Mouse (Mus musculus) C2C12 (cell line): ENCODE results near the gene Hes5.

Experiments
- CTCF ChIP-seq: IDR thresholded peaks from one replicate; pipeline ENCODE4 v1.5.1; 2011; ENCODE audit not compliant: control insufficient read depth, insufficient read depth, insufficient read length
- FOSL1 ChIP-seq: IDR thresholded peaks from one replicate; pipeline ENCODE4 v1.8.0; 2011; ENCODE audit warnings: mild to moderate bottlenecking, low read length; ENCODE audit not compliant: poor library complexity, insufficient read depth, severe bottlenecking
- MAX ChIP-seq: IDR thresholded peaks from one replicate; pipeline ENCODE4 v1.6.1; 2011; ENCODE audit warnings: mild to moderate bottlenecking, control low read depth

DNA sequence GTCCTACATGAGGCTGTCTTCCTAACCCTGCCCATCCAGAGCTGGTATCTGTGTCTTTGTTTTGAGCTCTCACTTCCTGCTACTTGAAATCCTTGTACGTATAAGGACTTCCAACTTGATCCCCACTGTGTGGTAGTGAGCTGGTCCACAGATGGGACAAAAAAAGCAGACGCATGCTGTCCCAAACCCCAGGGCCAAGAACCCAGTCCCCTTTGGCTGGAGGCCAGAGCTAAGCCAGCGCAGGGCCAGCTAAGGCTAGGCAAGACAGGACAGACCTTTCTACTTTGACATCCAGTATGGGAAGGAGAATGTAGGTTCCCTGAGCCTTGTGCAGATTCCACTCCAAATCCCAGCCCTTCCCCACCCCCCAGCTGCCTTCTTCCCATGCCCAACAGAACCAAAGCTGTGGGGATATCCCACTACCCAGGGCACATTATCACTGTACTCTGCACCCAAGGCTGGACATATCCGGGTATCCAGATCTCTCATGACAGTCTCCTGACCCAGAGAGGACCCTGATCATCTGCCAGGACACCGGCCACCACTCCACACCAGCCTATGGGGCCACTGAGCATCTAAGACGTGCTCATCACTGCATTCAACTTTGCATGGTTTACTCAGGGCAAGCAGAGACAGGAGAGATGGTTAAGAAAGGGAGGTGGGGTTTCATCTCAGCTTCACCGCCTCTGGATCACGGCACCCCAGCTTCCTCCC is 50.7 kb downstream of the Hes5 start:
- no peak for TF ChIP-seq CTCF
- TF ChIP-seq MAX = no peak
- no peak for TF ChIP-seq FOSL1
